Mouse (Mus musculus): ENCODE data around the gene D430041D05Rik. TPM values are rescaled to one million over a fixed set of nuclear protein-coding genes. Genes with fewer than 3 reads are reported as not detected.

The D430041D05Rik gene
- total RNA-seq, 2 experiments from 2014 or later = 5.2 to 5.3 TPM

GRCm38 (mm10) chr2:104200211-104200610, 210.6 kb downstream of the D430041D05Rik start:
- DNase-seq (ENCODE audit: low spot score in 2 of 2) = no peak

- DNase-seq (ENCODE audit: low spot score in 2 of 2) = no peak
Observed at GRCm38 (mm10) chr2:104198186-104198585, 212.6 kb downstream of the D430041D05Rik start.

GRCm38 (mm10) chr2:104197281-104197680, 213.5 kb downstream of the D430041D05Rik start:
- DNase-seq (ENCODE audit: low spot score in 2 of 2) = no peak

GRCm38 (mm10) chr2:104192401-104193141, 218.2 kb downstream of the D430041D05Rik start:
- DNase-seq (ENCODE audit: low spot score in 2 of 2) = no peak

- DNase-seq (ENCODE audit: low spot score in 2 of 2) = no peak
Observed at GRCm38 (mm10) chr2:104191723-104192122, 219.1 kb downstream of the D430041D05Rik start.

GRCm38 (mm10) chr2:104188859-104189258, 222.0 kb downstream of the D430041D05Rik start:
- DNase-seq (ENCODE audit: low spot score in 2 of 2) = no peak

- DNase-seq (ENCODE audit: low spot score in 2 of 2) = no peak
Observed at GRCm38 (mm10) chr2:104187073-104187472, 223.7 kb downstream of the D430041D05Rik start.

GRCm38 (mm10) chr2:104185616-104186015, 225.2 kb downstream of the D430041D05Rik start:
- DNase-seq (ENCODE audit: low spot score in 2 of 2) = no peak

GRCm38 (mm10) chr2:104184296-104184695, 226.5 kb downstream of the D430041D05Rik start:
- DNase-seq (ENCODE audit: low spot score in 2 of 2) = no peak

- no peak for DNase-seq (ENCODE audit: low spot score in 2 of 2)
Observed at GRCm38 (mm10) chr2:104183246-104183845, 227.5 kb downstream of the D430041D05Rik start.

GRCm38 (mm10) chr2:104179636-104180035, 231.2 kb downstream of the D430041D05Rik start:
- DNase-seq (ENCODE audit: low spot score in 2 of 2) = no peak

- DNase-seq (ENCODE audit: low spot score in 2 of 2) = no peak
Observed at GRCm38 (mm10) chr2:104178251-104178650, 232.6 kb downstream of the D430041D05Rik start.

- no peak for DNase-seq (ENCODE audit: low spot score in 2 of 2)
Observed at GRCm38 (mm10) chr2:104176979-104177704, 233.7 kb downstream of the D430041D05Rik start.

GRCm38 (mm10) chr2:104176166-104176978, 234.4 kb downstream of the D430041D05Rik start:
- DNase-seq (ENCODE audit: low spot score in 2 of 2) = no peak

- no peak for DNase-seq (ENCODE audit: low spot score in 2 of 2)
Observed at GRCm38 (mm10) chr2:104175476-104176165, 235.2 kb downstream of the D430041D05Rik start.

- DNase-seq (ENCODE audit: low spot score in 2 of 2) = no peak
Observed at GRCm38 (mm10) chr2:104173431-104173830, 237.4 kb downstream of the D430041D05Rik start.

GRCm38 (mm10) chr2:104172695-104173348, 238.0 kb downstream of the D430041D05Rik start:
- no peak for DNase-seq (ENCODE audit: low spot score in 2 of 2)

GRCm38 (mm10) chr2:104168186-104168896, 242.5 kb downstream of the D430041D05Rik start:
- DNase-seq (ENCODE audit: low spot score in 2 of 2) = no peak

- DNase-seq (ENCODE audit: low spot score in 2 of 2) = no peak
Observed at GRCm38 (mm10) chr2:104167765-104168164, 243.0 kb downstream of the D430041D05Rik start.
